Mouse (Mus musculus) megakaryocyte, embryonic 14.5 days (primary cell): ENCODE measurements at regions not wholly inside any gene's neighbourhood (a gene's known extent, or its start where the extent isn't known, plus 50 kb on each side); places are given as distances from the start of the nearest gene placed in this dataset.

ENCODE experiments used
- FLI1 ChIP-seq: IDR thresholded peaks from 2 replicates; pipeline ENCODE4 v1.6.1; 2012; ENCODE audit warnings: low read length, inconsistent platforms, mixed read lengths
- GATA1 ChIP-seq: IDR thresholded peaks from 3 replicates; pipeline ENCODE4 v1.6.1; 2012; ENCODE audit warnings: mixed read lengths, low read length, inconsistent platforms, borderline replicate concordance

GRCm38 (mm10) chr13:37654651-37655050, 123.5 kb upstream of the Rreb1 start:
- no peak for TF ChIP-seq GATA1
- no peak for TF ChIP-seq FLI1
